Mouse (Mus musculus) stomach, postnatal 0 days (tissue): Measurements from ENCODE around the gene Lpp. TPM values are rescaled to one million over a fixed set of nuclear protein-coding genes. Genes with fewer than 3 reads are reported as not detected.

Source experiments
- ATAC-seq: fragments of 200-750 bp; cut with Nextera tagmentation; 2 replicates; pipeline ENCODE4 v1.8.0; 2017; ENCODE audit not compliant: low FRiP score, low TSS enrichment
- DNase-seq: peaks from one replicate; pipeline ENCODE4 v3.0.0-alpha.2; 2016; ENCODE audit warnings: low spot score
- H3K27ac ChIP-seq: fragments of 300-500 bp; sonication (generic); replicated peaks from 2 replicates; pipeline ENCODE4 v1.5.1; 2014; ENCODE audit warnings: mild to moderate bottlenecking, control low read depth
- H3K27me3 ChIP-seq: fragments of 300-500 bp; sonication (generic); 2 replicates; pipeline ENCODE4 v1.6.1; 2014; ENCODE audit warnings: low read length; ENCODE audit not compliant: control insufficient read depth, insufficient read depth
- H3K36me3 ChIP-seq: fragments of 300-500 bp; sonication (generic); 2 replicates; pipeline ENCODE4 v1.6.1; 2014; ENCODE audit warnings: low read length, mixed read lengths; ENCODE audit not compliant: control insufficient read depth, insufficient read depth
- H3K4me1 ChIP-seq: fragments of 300-500 bp; sonication (generic); replicated peaks from 2 replicates; pipeline ENCODE4 v1.6.1; 2014; ENCODE audit warnings: antibody characterized with exemption; ENCODE audit not compliant: control insufficient read depth, insufficient read depth
- H3K4me2 ChIP-seq: fragments of 300-500 bp; sonication (generic); replicated peaks from 2 replicates; pipeline ENCODE4 v1.6.1; 2014; ENCODE audit warnings: low read depth, mild to moderate bottlenecking, control low read depth, moderate library complexity
- H3K4me3 ChIP-seq: fragments of 300-500 bp; sonication (generic); 2 replicates; pipeline ENCODE4 v1.5.1; 2014; ENCODE audit warnings: low read depth, low read length, control low read depth
- H3K9ac ChIP-seq: fragments of 300-500 bp; sonication (generic); 2 replicates; pipeline ENCODE4 v1.6.1; 2014; ENCODE audit warnings: mild to moderate bottlenecking, low read length, control low read depth, mixed read lengths
- H3K9me3 ChIP-seq: fragments of 300-500 bp; sonication (generic); 2 replicates; pipeline ENCODE4 v1.6.1; 2016; ENCODE audit warnings: low read length; ENCODE audit not compliant: control insufficient read depth
- CTCF ChIP-seq: IDR thresholded peaks from 2 replicates; pipeline ENCODE4 v1.5.1; 2016; ENCODE audit warnings: antibody characterized with exemption, low read depth, mild to moderate bottlenecking, moderate library complexity
- EP300 ChIP-seq: optimal IDR thresholded peaks from 2 replicates; pipeline ENCODE3; 2016; ENCODE audit warnings: antibody characterized with exemption
- WGBS: fragments of 180-500 bp; shearing (Covaris S2); extraction: QIAGEN DNeasy Blood & Tissue Kit; methylation state at CpG from one replicate; pipeline ENCODE4 v1.1.7; 2014; 5-methylcytosine and 5-hydroxymethylcytosine counted together
- polyA plus RNA-seq: library from polyadenylated mRNA; unstranded; fragments of >200 nt; fragmentation: Nextera tagmentation; extraction: Ambion mirVana; gene quantifications from 2 replicates; pipeline ENCODE4 v1.2.1, GENCODE M21; 2015

Lpp gene
- polyA plus RNA-seq, 1 experiment from 2014 or later: 51.3 TPM

GRCm38 (mm10) chr16:24487782-24488241 is 94.5 kb downstream of the Lpp start:
- DNase-seq: no peak
- Histone ChIP-seq H3K27me3 (no peaks in the 10 kb centered on the region), H3K4me1 (peaks cover 15% of the 10 kb centered on the region), H3K36me3 (no peaks in the 10 kb centered on the region), H3K4me2 (no peak overlapping the region), H3K27ac (peak overlapping the region; percentile 63), H3K9me3 (no peaks in the 10 kb centered on the region), H3K9ac (no peak overlapping the region), H3K4me3 (no peak overlapping the region)
- ATAC-seq: peak; percentile 42; the same call in 1 of the 2 replicates
- WGBS: 37% methylated on average over 6 of the region's 6 CpGs
- TF ChIP-seq EP300 (no peak), CTCF (peak; percentile 26)

- no peaks in the 10 kb centered on the region for H3K27me3 ChIP-seq
- 0 out of 2 replicates have a peak overlapping the region, but pooled peaks have one; percentile 24 for H3K9ac ChIP-seq
- WGBS: 65% methylated on average over 8 of the region's 8 CpGs
- TF ChIP-seq EP300: no peak
- peak; percentile 39; the same call in 1 of the 2 replicates for TF ChIP-seq CTCF
- no peaks in the 10 kb centered on the region for H3K36me3 ChIP-seq
- H3K4me1 ChIP-seq: peaks cover 15% of the 10 kb centered on the region
- H3K4me3 ChIP-seq: no peak overlapping the region
- ATAC-seq: no peak
- H3K27ac ChIP-seq: peak overlapping the region; percentile 85
- H3K9me3 ChIP-seq: no peaks in the 10 kb centered on the region
- no peak for DNase-seq
- no peak overlapping the region for H3K4me2 ChIP-seq
Measured at GRCm38 (mm10) chr16:24489516-24490285, 96.4 kb downstream of the Lpp start.

GRCm38 (mm10) chr16:24490751-24491485 is 97.6 kb downstream of the Lpp start:
- WGBS: 18% methylated on average over 18 of the region's 18 CpGs
- ATAC-seq (peak; percentile 78), DNase-seq (peak; percentile 58)
- 0 out of 2 replicates have a peak overlapping the region, but pooled peaks have one; percentile 2 for H3K4me2 ChIP-seq
- H3K9ac ChIP-seq: peak overlapping the region; percentile 24; the same call in 1 of the 2 replicates
- no peaks in the 10 kb centered on the region for H3K9me3 ChIP-seq
- no peak for TF ChIP-seq CTCF
- no peak for TF ChIP-seq EP300
- H3K4me3 ChIP-seq: no peak overlapping the region
- H3K27me3 ChIP-seq: no peaks in the 10 kb centered on the region
- H3K27ac ChIP-seq: peak overlapping the region; percentile 85
- no peaks in the 10 kb centered on the region for H3K36me3 ChIP-seq
- H3K4me1 ChIP-seq: peaks cover 19% of the 10 kb centered on the region

GRCm38 (mm10) chr16:24491486-24491758 is 98.1 kb downstream of the Lpp start:
- Histone ChIP-seq H3K27ac (peak overlapping the region; percentile 85), H3K27me3 (no peaks in the 10 kb centered on the region), H3K9ac (peak overlapping the region; percentile 24; the same call in 1 of the 2 replicates), H3K9me3 (no peaks in the 10 kb centered on the region), H3K4me2 (no peak overlapping the region), H3K4me3 (no peak overlapping the region), H3K4me1 (peaks cover 19% of the 10 kb centered on the region), H3K36me3 (no peaks in the 10 kb centered on the region)
- WGBS: 39% methylated on average over 2 of the region's 2 CpGs
- TF ChIP-seq CTCF (no peak), EP300 (no peak)
- ATAC-seq: no peak
- no peak for DNase-seq

- TF ChIP-seq EP300 (no peak), CTCF (no peak)
- ATAC-seq: no peak
- H3K27ac ChIP-seq: peak overlapping the region; percentile 85
Measured at GRCm38 (mm10) chr16:24492194-24492940, 99.1 kb downstream of the Lpp start.

More at GRCm38 (mm10) chr16:24492194-24492940, 99.1 kb downstream of the Lpp start:
- H3K9ac ChIP-seq: no peak overlapping the region
- H3K4me3 ChIP-seq: no peak overlapping the region
- no peaks in the 10 kb centered on the region for H3K9me3 ChIP-seq
- DNase-seq: no peak
- no peak overlapping the region for H3K4me2 ChIP-seq
- H3K36me3 ChIP-seq: no peaks in the 10 kb centered on the region
- WGBS: 45% methylated on average over 4 of the region's 4 CpGs
- H3K27me3 ChIP-seq: no peaks in the 10 kb centered on the region
- peaks cover 19% of the 10 kb centered on the region for H3K4me1 ChIP-seq
